Mouse (Mus musculus) hindbrain, embryonic 10.5 days (tissue): ENCODE data around the gene Ube2c. TPM values are rescaled to one million over a fixed set of nuclear protein-coding genes. Genes with fewer than 3 reads are reported as not detected.

ENCODE experiments used
- DNase-seq: peaks from one replicate; pipeline ENCODE4 v3.0.0-alpha.2; 2017; ENCODE audit warnings: low spot score
- H3K27ac ChIP-seq: fragments of 300-500 bp; sonication (generic); 2 replicates; pipeline ENCODE4 v1.5.1; 2016; ENCODE audit warnings: mild to moderate bottlenecking, moderate library complexity
- H3K27me3 ChIP-seq: fragments of 300-500 bp; sonication (generic); 2 replicates; pipeline ENCODE4 v1.6.1; 2016; ENCODE audit warnings: mild to moderate bottlenecking; ENCODE audit not compliant: poor library complexity, insufficient read depth, severe bottlenecking
- H3K36me3 ChIP-seq: fragments of 300-500 bp; sonication (generic); 2 replicates; pipeline ENCODE4 v1.6.1; 2016; ENCODE audit warnings: mild to moderate bottlenecking, moderate library complexity
- H3K4me1 ChIP-seq: fragments of 300-500 bp; sonication (generic); replicated peaks from 2 replicates; pipeline ENCODE4 v1.6.1; 2016; ENCODE audit warnings: mild to moderate bottlenecking
- H3K4me3 ChIP-seq: fragments of 300-500 bp; sonication (generic); 2 replicates; pipeline ENCODE4 v1.5.1; 2016; ENCODE audit warnings: mild to moderate bottlenecking, moderate library complexity
- H3K9me3 ChIP-seq: fragments of 300-500 bp; sonication (generic); 2 replicates; pipeline ENCODE4 v1.6.1; 2016; ENCODE audit warnings: mild to moderate bottlenecking, moderate library complexity
- whole genome bisulfite sequencing: fragments of 180-500 bp; shearing (Covaris S2); methylation state at CpG from one replicate; pipeline ENCODE4 v1.1.7; 2016; 5-methylcytosine and 5-hydroxymethylcytosine counted together
- polyA plus RNA-seq: library from polyadenylated mRNA; unstranded; fragments of >200 nt; fragmentation: Nextera tagmentation; extraction: Ambion mirVana; gene quantifications from 2 replicates; pipeline ENCODE4 v1.2.1, GENCODE M21; 2016

Ube2c gene
- polyA plus RNA-seq, 1 experiment from 2014 or later: 588 TPM

- Histone ChIP-seq H3K9me3 (no peaks in the 10 kb centered on the region), H3K27me3 (no peaks in the 10 kb centered on the region), H3K4me3 (no peak overlapping the region), H3K36me3 (peaks cover 59% of the 10 kb centered on the region), H3K27ac (no peak overlapping the region), H3K4me1 (peaks cover 20% of the 10 kb centered on the region)
- 86% methylated on average over 4 of the region's 4 CpGs for WGBS
- DNase-seq: no peak
Observed at GRCm38 (mm10) chr2:164748191-164748590, 21.5 kb upstream of the Ube2c start.

GRCm38 (mm10) chr2:164748991-164749390 is 20.7 kb upstream of the Ube2c start:
- no peak overlapping the region for H3K4me3 ChIP-seq
- H3K36me3 ChIP-seq: peaks cover 67% of the 10 kb centered on the region
- 88% methylated on average over 6 of the region's 6 CpGs for WGBS
- H3K4me1 ChIP-seq: peaks cover 20% of the 10 kb centered on the region
- no peaks in the 10 kb centered on the region for H3K9me3 ChIP-seq
- H3K27me3 ChIP-seq: no peaks in the 10 kb centered on the region
- no peak overlapping the region for H3K27ac ChIP-seq
- DNase-seq: no peak

GRCm38 (mm10) chr2:164752454-164752853 is 17.2 kb upstream of the Ube2c start:
- H3K4me3 ChIP-seq: no peak overlapping the region
- H3K4me1 ChIP-seq: 0 out of 2 replicates have a peak, but pooled peaks cover 1% of the 10 kb centered on the region
- DNase-seq: no peak
- peaks cover 99% of the 10 kb centered on the region for H3K36me3 ChIP-seq
- H3K9me3 ChIP-seq: no peaks in the 10 kb centered on the region
- H3K27ac ChIP-seq: no peak overlapping the region
- no peaks in the 10 kb centered on the region for H3K27me3 ChIP-seq
- 92% methylated on average over 2 of the region's 2 CpGs for WGBS

- no peak overlapping the region for H3K4me3 ChIP-seq
- H3K36me3 ChIP-seq: peaks cover 99% of the 10 kb centered on the region
- no peak overlapping the region for H3K27ac ChIP-seq
- 89% methylated on average over 11 of the region's 11 CpGs for WGBS
- H3K27me3 ChIP-seq: no peaks in the 10 kb centered on the region
- DNase-seq: no peak
- H3K4me1 ChIP-seq: no peaks in the 10 kb centered on the region
- no peaks in the 10 kb centered on the region for H3K9me3 ChIP-seq
Observed at GRCm38 (mm10) chr2:164754105-164754504, 15.6 kb upstream of the Ube2c start.

GRCm38 (mm10) chr2:164754800-164755199 is 14.9 kb upstream of the Ube2c start:
- Histone ChIP-seq H3K27me3 (no peaks in the 10 kb centered on the region), H3K4me1 (no peaks in the 10 kb centered on the region), H3K4me3 (no peak overlapping the region), H3K27ac (no peak overlapping the region), H3K9me3 (no peaks in the 10 kb centered on the region), H3K36me3 (peaks cover 100% of the 10 kb centered on the region)
- WGBS: 87% methylated on average over 2 of the region's 2 CpGs
- no peak for DNase-seq

GRCm38 (mm10) chr2:164757841-164758240 is 11.9 kb upstream of the Ube2c start:
- H3K27me3 ChIP-seq: no peaks in the 10 kb centered on the region
- H3K4me3 ChIP-seq: no peak overlapping the region
- 92% methylated on average over 11 of the region's 11 CpGs for WGBS
- H3K9me3 ChIP-seq: no peaks in the 10 kb centered on the region
- no peak for DNase-seq
- H3K36me3 ChIP-seq: peaks cover 100% of the 10 kb centered on the region
- no peaks in the 10 kb centered on the region for H3K4me1 ChIP-seq
- H3K27ac ChIP-seq: no peak overlapping the region

GRCm38 (mm10) chr2:164758692-164759091 is 11.0 kb upstream of the Ube2c start:
- Histone ChIP-seq H3K27ac (no peak overlapping the region), H3K4me3 (no peak overlapping the region), H3K4me1 (no peaks in the 10 kb centered on the region), H3K27me3 (no peaks in the 10 kb centered on the region), H3K9me3 (no peaks in the 10 kb centered on the region), H3K36me3 (peaks cover 100% of the 10 kb centered on the region)
- 67% methylated on average over 1 of the region's 1 CpGs for WGBS
- no peak for DNase-seq

- Histone ChIP-seq H3K27ac (no peak overlapping the region), H3K36me3 (peaks cover 93% of the 10 kb centered on the region)
- WGBS: 92% methylated on average over 4 of the region's 4 CpGs
Observed at GRCm38 (mm10) chr2:164760059-164760833, 9.5 kb upstream of the Ube2c start.

GRCm38 (mm10) chr2:164761502-164761901 is 8.2 kb upstream of the Ube2c start:
- no peak for DNase-seq
- no peaks in the 10 kb centered on the region for H3K27me3 ChIP-seq
- no peaks in the 10 kb centered on the region for H3K4me1 ChIP-seq
- WGBS: 90% methylated on average over 2 of the region's 2 CpGs
- H3K36me3 ChIP-seq: peaks cover 93% of the 10 kb centered on the region
- no peak overlapping the region for H3K27ac ChIP-seq
- H3K9me3 ChIP-seq: no peaks in the 10 kb centered on the region
- no peak overlapping the region for H3K4me3 ChIP-seq

More at GRCm38 (mm10) chr2:164760059-164760833, 9.5 kb upstream of the Ube2c start:
- no peak for DNase-seq
- Histone ChIP-seq H3K9me3 (no peaks in the 10 kb centered on the region), H3K4me1 (no peaks in the 10 kb centered on the region), H3K27me3 (no peaks in the 10 kb centered on the region), H3K4me3 (no peak overlapping the region)

GRCm38 (mm10) chr2:164761971-164762370 is 7.7 kb upstream of the Ube2c start:
- Histone ChIP-seq H3K4me3 (no peak overlapping the region), H3K27me3 (no peaks in the 10 kb centered on the region), H3K36me3 (peaks cover 93% of the 10 kb centered on the region), H3K4me1 (no peaks in the 10 kb centered on the region), H3K9me3 (no peaks in the 10 kb centered on the region), H3K27ac (no peak overlapping the region)
- 95% methylated on average over 4 of the region's 4 CpGs for WGBS
- DNase-seq: no peak

- peaks cover 93% of the 10 kb centered on the region for H3K36me3 ChIP-seq
- no peaks in the 10 kb centered on the region for H3K9me3 ChIP-seq
- WGBS: 91% methylated on average over 7 of the region's 7 CpGs
- H3K27ac ChIP-seq: no peak overlapping the region
- peaks cover 1% of the 10 kb centered on the region; the same call in 1 of the 2 replicates for H3K4me1 ChIP-seq
- DNase-seq: no peak
- no peak overlapping the region for H3K4me3 ChIP-seq
- no peaks in the 10 kb centered on the region for H3K27me3 ChIP-seq
Observed at GRCm38 (mm10) chr2:164762593-164762992, 7.1 kb upstream of the Ube2c start.

GRCm38 (mm10) chr2:164765841-164766240 is 3.9 kb upstream of the Ube2c start:
- no peak overlapping the region for H3K27ac ChIP-seq
- H3K4me3 ChIP-seq: no peak overlapping the region
- H3K4me1 ChIP-seq: peaks cover 18% of the 10 kb centered on the region
- no peaks in the 10 kb centered on the region for H3K27me3 ChIP-seq
- H3K9me3 ChIP-seq: no peaks in the 10 kb centered on the region
- no peak for DNase-seq
- WGBS: 81% methylated on average over 3 of the region's 3 CpGs
- H3K36me3 ChIP-seq: peaks cover 72% of the 10 kb centered on the region

- 95% methylated on average over 15 of the region's 15 CpGs for WGBS
- no peak for DNase-seq
- H3K4me3 ChIP-seq: no peak overlapping the region
- H3K27me3 ChIP-seq: no peaks in the 10 kb centered on the region
- H3K27ac ChIP-seq: no peak overlapping the region
- peaks cover 72% of the 10 kb centered on the region for H3K36me3 ChIP-seq
- no peaks in the 10 kb centered on the region for H3K9me3 ChIP-seq
- H3K4me1 ChIP-seq: peaks cover 35% of the 10 kb centered on the region
Observed at GRCm38 (mm10) chr2:164767812-164768540, 1.7 kb upstream of the Ube2c start.
